Mouse (Mus musculus) erythroblast, embryonic 14.5 days (primary cell): ENCODE results near the gene Srrm2. TPM values are rescaled to one million over a fixed set of nuclear protein-coding genes. Genes with fewer than 3 reads are reported as not detected.

Experiments
- H3K27me3 ChIP-seq: 2 replicates; pipeline ENCODE4 v1.6.1; 2012; ENCODE audit warnings: inconsistent platforms; ENCODE audit not compliant: control insufficient read depth
- H3K36me3 ChIP-seq: 2 replicates; pipeline ENCODE4 v1.6.1; 2012; ENCODE audit warnings: mild to moderate bottlenecking, inconsistent platforms; ENCODE audit not compliant: control insufficient read depth
- H3K4me1 ChIP-seq: 2 replicates; pipeline ENCODE4 v1.6.1; 2012; ENCODE audit warnings: inconsistent platforms; ENCODE audit not compliant: control insufficient read depth
- H3K4me3 ChIP-seq: replicated peaks from 2 replicates; pipeline ENCODE3; 2012; ENCODE audit warnings: moderate library complexity, mild to moderate bottlenecking, inconsistent platforms
- H3K9me3 ChIP-seq: 2 replicates; pipeline ENCODE4 v1.6.1; 2012; ENCODE audit warnings: low read length, inconsistent platforms, mixed read lengths; ENCODE audit not compliant: control insufficient read depth
- GATA1 ChIP-seq: IDR thresholded peaks from 2 replicates; pipeline ENCODE4 v1.6.1; 2012; ENCODE audit warnings: low read length, inconsistent platforms, mixed read lengths
- TAL1 ChIP-seq: IDR thresholded peaks from 3 replicates; pipeline ENCODE4 v1.6.1; 2012; ENCODE audit warnings: low read length, inconsistent platforms, mixed read lengths
- polyA plus RNA-seq: library from polyadenylated mRNA; stranded (reverse); fragments of >175 nt; gene quantifications from 2 replicates; pipeline ENCODE4 v1.2.3, GENCODE M21; 2012

The Srrm2 gene
- polyA plus RNA-seq, 1 experiment: 21.7 TPM

- Histone ChIP-seq H3K27me3 (peaks cover 8% of the 10 kb centered on the region), H3K4me1 (peaks cover 6% of the 10 kb centered on the region), H3K4me3 (no peak overlapping the region), H3K9me3 (no peaks in the 10 kb centered on the region), H3K36me3 (no peaks in the 10 kb centered on the region)
- TF ChIP-seq GATA1: no peak
- TF ChIP-seq TAL1: no peak
These were observed 5.0 kb downstream of the Srrm2 start for GRCm38 (mm10) chr17:23795323-23795722.

GRCm38 (mm10) chr17:23797316-23797715 lies 7.0 kb downstream of the Srrm2 start:
- H3K4me3 ChIP-seq: no peak overlapping the region
- H3K4me1 ChIP-seq: peaks cover 5% of the 10 kb centered on the region
- no peaks in the 10 kb centered on the region for H3K36me3 ChIP-seq
- no peaks in the 10 kb centered on the region; the same call in 1 of the 2 replicates for H3K27me3 ChIP-seq
- H3K9me3 ChIP-seq: no peaks in the 10 kb centered on the region
- TF ChIP-seq GATA1: no peak
- TF ChIP-seq TAL1: no peak

- Histone ChIP-seq H3K9me3 (no peaks in the 10 kb centered on the region), H3K27me3 (no peaks in the 10 kb centered on the region; the same call in 1 of the 2 replicates), H3K4me1 (peaks cover 28% of the 10 kb centered on the region), H3K36me3 (peaks cover 12% of the 10 kb centered on the region), H3K4me3 (no peak overlapping the region)
- TF ChIP-seq GATA1 (no peak), TAL1 (no peak)
These were observed 11.3 kb downstream of the Srrm2 start for GRCm38 (mm10) chr17:23801627-23802026.

- Histone ChIP-seq H3K27me3 (no peaks in the 10 kb centered on the region; the same call in 1 of the 2 replicates), H3K36me3 (peaks cover 24% of the 10 kb centered on the region), H3K4me3 (peak overlapping the region; percentile 79), H3K4me1 (peaks cover 35% of the 10 kb centered on the region), H3K9me3 (no peaks in the 10 kb centered on the region)
- TF ChIP-seq TAL1 (no peak), GATA1 (no peak)
These were observed 12.5 kb downstream of the Srrm2 start for GRCm38 (mm10) chr17:23802746-23803365.

GRCm38 (mm10) chr17:23803366-23804041 lies 13.2 kb downstream of the Srrm2 start:
- Histone ChIP-seq H3K27me3 (no peaks in the 10 kb centered on the region; the same call in 1 of the 2 replicates), H3K36me3 (peaks cover 31% of the 10 kb centered on the region), H3K4me3 (peak overlapping the region; percentile 79), H3K9me3 (no peaks in the 10 kb centered on the region), H3K4me1 (peaks cover 35% of the 10 kb centered on the region)
- TF ChIP-seq TAL1 (no peak), GATA1 (no peak)

- Histone ChIP-seq H3K9me3 (no peaks in the 10 kb centered on the region), H3K27me3 (no peaks in the 10 kb centered on the region; the same call in 1 of the 2 replicates), H3K4me1 (peaks cover 35% of the 10 kb centered on the region), H3K36me3 (peaks cover 41% of the 10 kb centered on the region), H3K4me3 (peak overlapping the region; percentile 79)
- no peak for TF ChIP-seq GATA1
- no peak for TF ChIP-seq TAL1
These were observed 14.2 kb downstream of the Srrm2 start for GRCm38 (mm10) chr17:23804426-23805085.

GRCm38 (mm10) chr17:23806867-23807266 lies 16.5 kb downstream of the Srrm2 start:
- Histone ChIP-seq H3K9me3 (no peaks in the 10 kb centered on the region), H3K36me3 (peaks cover 64% of the 10 kb centered on the region), H3K27me3 (no peaks in the 10 kb centered on the region), H3K4me3 (peak overlapping the region; percentile 22), H3K4me1 (peaks cover 31% of the 10 kb centered on the region)
- TF ChIP-seq GATA1 (no peak), TAL1 (no peak)

GRCm38 (mm10) chr17:23807918-23808317 lies 17.6 kb downstream of the Srrm2 start:
- peaks cover 26% of the 10 kb centered on the region for H3K4me1 ChIP-seq
- H3K9me3 ChIP-seq: no peaks in the 10 kb centered on the region
- H3K27me3 ChIP-seq: no peaks in the 10 kb centered on the region

GRCm38 (mm10) chr17:23815641-23816040 lies 25.3 kb downstream of the Srrm2 start:
- no peak for TF ChIP-seq TAL1
- TF ChIP-seq GATA1: no peak
- H3K27me3 ChIP-seq: peaks cover 12% of the 10 kb centered on the region; the same call in 1 of the 2 replicates
- no peak overlapping the region for H3K4me3 ChIP-seq
- H3K4me1 ChIP-seq: no peaks in the 10 kb centered on the region
- peaks cover 66% of the 10 kb centered on the region for H3K9me3 ChIP-seq
- peaks cover 100% of the 10 kb centered on the region for H3K36me3 ChIP-seq

More at GRCm38 (mm10) chr17:23807918-23808317, 17.6 kb downstream of the Srrm2 start:
- Histone ChIP-seq H3K4me3 (no peak overlapping the region), H3K36me3 (peaks cover 75% of the 10 kb centered on the region)
- TF ChIP-seq GATA1: no peak
- no peak for TF ChIP-seq TAL1
